Mouse (Mus musculus): ENCODE measurements around the gene Gtf2i.

Gene Gtf2i

DNA sequence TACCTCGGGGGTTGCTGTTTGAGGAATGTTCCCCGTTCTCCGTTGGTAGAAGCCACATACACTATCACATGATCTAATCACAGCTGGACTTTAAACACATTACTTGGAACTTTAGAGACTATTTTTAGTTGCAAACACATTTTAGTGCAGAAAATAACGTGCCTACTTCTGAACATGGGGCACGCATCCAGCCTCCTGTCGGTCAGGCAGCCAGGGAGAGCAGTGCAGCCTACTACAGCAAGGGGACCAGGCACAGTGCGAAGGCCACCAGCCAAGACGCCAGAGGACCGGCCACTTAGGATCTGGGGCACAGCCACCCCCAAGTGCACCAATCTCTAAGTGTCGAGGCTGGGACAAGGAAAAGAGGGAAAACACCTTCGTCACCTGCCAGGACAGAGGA lies 39.5 kb downstream of the Gtf2i start:
- peak; percentile 73 for DNase-seq

- DNase-seq: peak; percentile 40
Observed at GRCm38 (mm10) chr5:134273761-134274160, 40.8 kb downstream of the Gtf2i start.

- DNase-seq: peak; percentile 66
Observed at GRCm38 (mm10) chr5:134272761-134273160, 41.8 kb downstream of the Gtf2i start.

GRCm38 (mm10) chr5:134271421-134271820 lies 43.1 kb downstream of the Gtf2i start:
- peak; percentile 82 for DNase-seq

- DNase-seq: no peak
Observed at GRCm38 (mm10) chr5:134270566-134270965, 44.0 kb downstream of the Gtf2i start.

DNA sequence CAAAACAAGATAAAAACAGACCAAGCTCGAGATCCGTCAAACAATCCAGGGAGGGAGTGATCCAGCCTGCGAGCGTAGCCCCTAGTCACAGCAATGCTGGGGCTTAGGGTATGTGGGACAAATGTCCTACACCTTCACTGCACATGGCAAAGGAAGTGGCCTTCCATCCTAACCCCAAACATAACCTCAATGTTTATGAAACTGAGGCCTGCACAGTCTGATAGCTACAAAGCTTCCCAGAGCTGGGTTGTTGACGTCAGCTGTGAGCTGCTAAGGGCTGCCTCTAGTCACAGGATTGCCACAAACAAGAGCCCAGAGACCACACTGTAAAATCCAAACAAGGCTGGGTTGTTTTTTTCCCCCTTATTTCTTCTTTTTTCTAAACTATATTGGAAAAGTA lies 44.8 kb downstream of the Gtf2i start:
- no peak for DNase-seq

DNA sequence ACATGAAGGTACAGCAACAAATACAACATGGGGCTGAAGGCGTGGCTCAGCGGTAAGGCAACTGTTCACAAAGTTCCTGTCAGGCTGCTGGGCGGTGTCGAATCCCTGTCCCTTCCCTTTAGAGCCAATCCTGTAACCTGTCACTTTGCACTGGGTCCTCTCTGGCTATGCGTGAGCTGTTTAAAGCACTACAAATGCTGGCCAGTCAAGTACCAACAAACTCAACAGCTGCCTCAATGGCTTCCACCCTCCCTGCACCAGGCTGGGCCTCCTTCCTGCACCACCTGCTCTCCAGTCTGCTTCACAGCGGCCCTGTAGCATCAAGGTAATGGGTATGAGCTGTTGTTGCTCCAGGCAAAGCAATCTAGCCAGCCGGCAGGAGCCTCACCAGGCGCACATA lies 45.8 kb downstream of the Gtf2i start:
- no peak for DNase-seq

GRCm38 (mm10) chr5:134266404-134266803 lies 48.2 kb downstream of the Gtf2i start:
- DNase-seq: no peak

DNA sequence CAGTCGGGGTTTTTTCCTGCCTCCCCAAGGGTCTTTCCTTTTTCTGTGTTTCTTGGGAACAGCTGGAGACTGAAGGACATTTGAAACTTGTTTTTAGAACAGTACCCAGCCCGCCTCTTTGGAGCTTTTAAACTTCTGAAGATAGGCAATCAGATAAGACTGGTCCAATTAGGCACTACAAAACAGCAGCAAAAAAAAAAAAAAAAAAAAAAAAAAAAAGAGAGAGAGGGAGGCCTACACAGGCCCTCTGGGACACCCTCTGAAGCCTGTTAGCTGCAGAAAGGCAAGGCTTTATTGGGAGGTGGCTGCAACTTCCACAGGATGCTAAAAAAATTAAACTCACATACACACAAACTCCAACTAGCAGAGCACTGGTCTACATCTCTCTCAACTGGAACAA lies 48.7 kb downstream of the Gtf2i start:
- no peak for DNase-seq

DNA sequence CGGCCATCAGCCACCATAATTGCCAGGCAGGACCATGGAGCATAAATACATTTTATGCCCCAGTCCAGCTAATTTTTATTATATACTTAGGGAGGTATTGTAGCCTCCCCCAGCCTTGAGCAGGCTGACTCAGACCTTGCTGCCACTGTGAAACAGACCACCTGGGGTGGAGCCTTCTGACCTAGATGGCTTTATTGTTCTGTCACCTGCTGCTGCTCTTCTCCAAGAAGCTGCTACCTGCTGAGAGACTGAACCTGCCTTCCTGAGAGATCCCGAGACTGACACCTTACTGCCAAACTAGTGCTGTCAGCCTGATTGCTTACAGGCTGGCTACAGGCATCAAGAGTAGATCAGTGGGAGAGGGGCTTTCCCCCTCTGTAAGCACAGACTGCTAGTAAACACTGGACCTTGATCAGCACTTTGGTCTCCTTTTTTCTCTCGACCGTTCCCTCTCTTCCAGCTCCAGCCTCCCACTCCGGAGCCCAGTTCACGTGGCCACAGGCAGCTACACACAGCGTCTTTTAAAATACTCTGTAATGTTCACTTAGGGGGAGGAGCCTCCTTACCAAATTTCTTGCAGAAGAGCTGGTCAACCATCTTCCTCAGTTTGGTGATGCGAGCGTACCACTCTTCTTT lies 54.4 kb downstream of the Gtf2i start:
- no peak for DNase-seq

DNA sequence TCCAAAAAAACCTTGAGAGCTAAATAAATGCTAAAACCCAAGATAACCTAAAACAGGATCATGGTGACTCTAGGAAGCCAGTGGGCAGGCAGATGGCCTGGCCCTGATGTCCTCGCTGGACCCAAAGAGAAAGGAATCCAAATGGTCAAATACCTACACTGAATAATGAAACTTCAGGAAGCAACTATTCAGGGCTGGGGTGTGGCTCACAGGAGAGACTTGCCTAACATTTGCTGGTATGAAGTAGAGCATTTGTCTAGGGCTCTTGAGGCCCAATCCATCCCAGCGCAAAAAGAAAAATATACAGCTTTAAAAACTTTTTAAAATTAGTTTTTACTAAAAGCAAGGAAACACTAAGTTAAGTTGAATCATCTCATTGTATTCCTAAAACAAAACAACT lies 55.6 kb downstream of the Gtf2i start:
- DNase-seq: no peak

- no peak for DNase-seq
Observed at GRCm38 (mm10) chr5:134258395-134258794, 56.2 kb downstream of the Gtf2i start.

DNA sequence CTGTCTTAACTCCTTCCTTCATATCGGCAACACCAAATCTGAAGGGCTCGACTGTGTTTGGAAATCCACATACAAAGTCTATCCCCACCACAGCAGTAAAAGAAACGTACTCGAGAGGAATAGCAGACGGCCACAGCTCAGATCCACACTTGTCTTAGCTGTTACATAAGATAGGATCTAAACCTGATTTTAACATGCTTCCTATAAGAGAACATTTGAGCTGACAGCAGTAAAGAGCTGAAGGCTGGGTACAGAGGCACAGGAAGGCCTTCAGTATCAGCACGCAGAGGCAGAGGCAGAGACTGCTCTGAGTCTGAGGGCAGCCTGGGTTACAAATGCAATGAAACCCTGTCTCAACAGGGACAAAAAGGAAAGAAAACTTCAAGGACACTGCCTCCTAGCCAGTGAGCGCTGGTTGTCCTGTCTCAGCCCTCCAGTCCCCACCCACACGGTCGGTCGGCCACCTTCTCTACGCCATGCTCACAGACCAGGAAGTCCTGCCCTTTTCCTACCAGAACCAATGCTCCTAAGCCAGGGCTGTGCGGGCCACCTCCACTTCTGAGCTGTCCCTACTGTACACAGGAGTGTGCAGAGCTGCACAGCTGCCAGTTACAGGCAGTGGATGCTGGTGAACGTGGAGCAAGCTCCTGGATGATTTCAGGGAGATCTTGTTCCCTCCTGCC lies 57.1 kb downstream of the Gtf2i start:
- DNase-seq: no peak

- DNase-seq: no peak
Observed at GRCm38 (mm10) chr5:134255294-134255693, 59.3 kb downstream of the Gtf2i start.

DNA sequence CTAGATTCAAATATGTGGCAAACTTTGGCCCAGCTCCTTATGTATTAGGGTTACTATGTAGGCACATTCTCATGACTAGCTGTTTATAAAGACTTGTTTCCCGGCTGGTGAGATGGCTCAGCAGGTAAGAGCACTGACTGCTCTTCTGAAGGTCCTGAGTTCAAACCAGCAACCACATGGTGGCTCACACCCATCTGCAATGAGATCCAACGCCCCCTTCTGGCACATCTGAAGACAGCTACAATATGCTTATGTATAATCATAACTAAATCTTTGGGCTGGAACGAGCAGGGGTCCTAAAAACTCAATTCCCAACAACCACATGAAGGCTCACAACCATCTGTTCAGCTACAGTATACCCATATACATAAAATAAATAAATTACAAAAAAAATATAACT lies 60.8 kb downstream of the Gtf2i start:
- no peak for DNase-seq

DNA sequence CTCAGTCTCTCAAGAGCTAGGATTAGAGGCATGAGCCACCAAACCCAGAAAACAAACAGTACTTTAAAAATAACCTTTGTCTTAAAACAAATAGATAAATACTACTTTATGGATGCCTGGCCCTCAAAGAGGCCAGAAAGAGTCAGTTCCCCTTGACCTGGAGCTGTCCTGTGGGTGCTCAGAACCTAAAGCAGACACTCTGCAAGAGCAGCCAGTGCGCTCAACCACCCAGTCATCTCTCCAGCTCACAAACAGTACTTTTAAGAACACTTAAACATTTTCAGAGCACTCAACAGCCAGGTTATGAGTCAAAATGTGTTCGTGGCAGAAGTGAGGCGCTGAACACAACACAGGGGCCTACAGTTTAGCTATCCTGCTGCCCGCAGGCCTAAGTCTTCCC lies 63.5 kb downstream of the Gtf2i start:
- no peak for DNase-seq

- DNase-seq: no peak
Observed at GRCm38 (mm10) chr5:134250601-134251000, 64.0 kb downstream of the Gtf2i start.

DNA sequence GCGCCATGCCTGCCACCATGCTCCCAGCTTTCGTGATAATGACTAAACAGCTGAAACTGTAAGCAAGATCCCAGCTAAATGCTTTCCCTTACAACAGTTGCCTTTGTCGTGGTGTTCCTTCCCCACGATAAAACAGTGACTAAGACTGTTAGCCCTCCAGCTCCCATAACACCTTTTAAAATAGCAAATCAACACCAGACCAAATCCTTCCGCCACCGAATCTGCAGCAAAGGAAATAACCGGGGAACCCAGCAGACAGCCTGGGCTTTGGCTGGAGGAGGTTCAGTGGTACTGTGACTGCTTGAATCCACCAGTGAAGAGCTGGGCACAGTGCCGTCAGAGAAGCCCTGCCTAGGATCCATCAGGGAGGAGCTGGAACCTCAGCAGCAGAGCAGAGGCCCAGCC lies 65.3 kb downstream of the Gtf2i start:
- DNase-seq: no peak

DNA sequence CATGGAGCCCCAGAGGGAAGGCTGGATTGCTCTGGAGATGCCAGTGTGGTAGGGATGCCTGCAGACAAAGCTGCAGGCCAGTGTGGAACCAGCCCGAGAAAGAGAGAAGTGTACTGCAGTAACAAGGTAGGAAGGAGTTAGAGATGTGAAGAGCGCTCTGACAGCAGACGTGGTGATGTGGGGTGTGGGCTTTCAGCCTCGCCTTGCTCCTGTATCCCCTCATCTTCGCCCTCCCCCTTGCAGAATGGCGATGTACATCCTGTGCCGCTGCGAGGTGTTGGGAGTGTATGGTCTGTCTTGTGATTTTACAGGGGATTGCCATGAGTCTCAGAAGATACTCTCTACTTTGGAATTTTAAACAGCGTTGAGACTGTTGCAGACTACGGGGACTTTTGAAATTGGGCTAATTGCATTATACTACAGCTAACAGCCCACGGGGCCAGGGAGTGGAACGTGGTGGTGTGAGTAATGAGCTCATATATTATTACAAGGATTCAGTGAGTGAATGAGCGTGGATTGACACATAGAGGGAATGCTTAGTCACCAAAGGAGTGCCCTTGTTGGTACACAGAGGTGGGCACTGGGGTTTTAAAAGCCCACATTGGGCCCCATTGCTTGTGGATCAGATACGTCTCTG lies 65.8 kb downstream of the Gtf2i start:
- DNase-seq: no peak

- no peak for DNase-seq
Observed at GRCm38 (mm10) chr5:134246146-134246545, 68.4 kb downstream of the Gtf2i start.

- no peak for DNase-seq
Observed at GRCm38 (mm10) chr5:134244890-134245289, 69.7 kb downstream of the Gtf2i start.

- no peak for DNase-seq
Observed at GRCm38 (mm10) chr5:134243661-134244436, 70.7 kb downstream of the Gtf2i start.

GRCm38 (mm10) chr5:134241831-134242230 lies 72.7 kb downstream of the Gtf2i start:
- DNase-seq: no peak
